15 mouse cellular contexts compared by ENCODE assay signal in the genomic region with DNA sequence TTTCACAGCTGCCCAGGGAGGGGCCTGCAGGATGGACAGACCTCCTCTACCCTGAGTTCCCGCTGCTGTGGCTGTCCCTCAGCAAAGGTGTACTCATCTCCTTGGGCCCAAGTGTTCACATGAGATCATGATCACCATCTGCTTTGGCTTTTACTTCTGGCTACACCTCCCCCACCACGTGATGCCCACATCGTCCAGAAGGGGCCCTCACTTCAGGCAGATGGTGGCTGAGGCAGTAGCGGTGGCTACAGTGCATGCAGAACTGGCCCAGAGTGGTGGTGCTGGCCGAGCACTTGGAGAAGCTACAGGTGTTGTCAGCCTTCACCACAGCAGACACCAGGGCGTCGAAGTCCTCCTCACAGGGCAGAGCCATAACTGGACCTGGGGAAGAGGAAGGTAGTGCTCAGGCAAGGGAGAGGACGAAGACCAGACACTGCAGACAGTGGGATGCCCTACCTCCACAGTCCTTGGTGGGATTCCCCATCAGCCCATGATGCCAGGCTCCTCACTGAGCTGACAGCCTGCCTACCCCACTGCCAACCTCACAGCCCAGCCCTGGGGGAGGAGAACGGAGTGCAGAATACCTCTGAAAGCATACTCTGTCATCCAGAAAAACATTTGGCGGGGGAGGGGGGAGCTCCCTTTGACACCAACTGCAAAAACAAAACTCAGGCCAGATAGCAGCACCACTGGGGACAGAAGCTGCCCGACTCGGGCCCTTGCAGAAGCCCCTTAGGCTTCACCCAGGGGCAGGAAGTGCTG. TPM values are rescaled to one million over a fixed set of nuclear protein-coding genes. Genes with fewer than 3 reads are reported as not detected.
DNase-seq lines count a peak whose midpoint lies in the region; ATAC-seq and TF ChIP-seq lines count a peak whose summit lies in the region.
"Had no signal": no experiment of that assay in that cellular context is flagged by ENCODE, and none has a peak within 500 bp of the region (broad histone marks: within the 10 kb centered on the region; RNA-seq: fewer than 3 reads in every experiment).

No protein-coding gene starts in this region.

- no peak overlapping the region for H3K4me2 ChIP-seq in liver, embryonic 11.5 days
- H3K4me2 ChIP-seq: embryonic facial prominence, embryonic 15.5 days; midbrain, embryonic 11.5 days had no signal

- no peak overlapping the region for H3K27ac ChIP-seq in kidney, adult 2 months (ENCODE audit: insufficient read depth, low read depth, low read length)
- H3K27ac ChIP-seq in liver, embryonic 11.5 days (ENCODE audit: low read depth, low read length) = no peak overlapping the region
- H3K27ac ChIP-seq: embryonic facial prominence, embryonic 15.5 days had no signal

- TF ChIP-seq POLR2A in kidney, adult 2 months (IDR thresholded peaks at IDR 0.05; ENCODE audit: low read depth, low read length) = no peak

- no peak overlapping the region for H3K4me3 ChIP-seq in kidney, adult 2 months (ENCODE audit: insufficient read depth, low read depth, low read length)
- no peak overlapping the region for H3K4me3 ChIP-seq in liver, embryonic 11.5 days (ENCODE audit: low read depth, low read length)
- H3K4me3 ChIP-seq: embryonic facial prominence, embryonic 15.5 days had no signal

- no peaks in the 10 kb centered on the region for H3K4me1 ChIP-seq in kidney, adult 2 months (ENCODE audit: control insufficient read depth, insufficient read depth, low read length)
- H3K4me1 ChIP-seq in liver, embryonic 11.5 days (replicated peaks; ENCODE audit: control insufficient read depth, insufficient read depth, low read length) = no peaks in the 10 kb centered on the region
- H3K4me1 ChIP-seq: embryonic facial prominence, embryonic 15.5 days had no signal

- WGBS in kidney, adult 2 months = 77% methylated on average over 12 of the region's 12 CpGs
- 87% methylated on average over 12 of the region's 12 CpGs for WGBS in liver, embryonic 11.5 days

- no peaks in the 10 kb centered on the region for H3K9me3 ChIP-seq in liver, embryonic 11.5 days (ENCODE audit: control insufficient read depth, low read length)
- H3K9me3 ChIP-seq: embryonic facial prominence, embryonic 15.5 days had no signal

- no peak for TF ChIP-seq CTCF in kidney, adult 2 months (conservative IDR thresholded peaks at IDR 0.05; ENCODE audit: insufficient read depth, insufficient read length, low read depth, low read length)

- DNase-seq in cerebellum, postnatal 10 days = peak; percentile 63 to 66
- DNase-seq in cerebellum, adult 8-10 months = no peak
- peak; percentile 1 for DNase-seq in kidney, adult 18-20 months
- no peak for DNase-seq in kidney, adult 2 months
- DNase-seq in liver, embryonic 11.5 days (ENCODE audit: low spot score) = peak; percentile 26
- DNase-seq in liver = no peak
- peak; percentile 14 to 57 for DNase-seq in urinary bladder, postnatal 4 days (ENCODE audit: low spot score in 2 of 2)
- no peak for DNase-seq in urinary bladder, postnatal 25 days (ENCODE audit: low spot score)
- DNase-seq: adrenal gland, postnatal 25 days; heart, postnatal 14 days; spleen, adult 18-20 months; thymus, adult 2 months had no signal

- H3K27me3 ChIP-seq in kidney, adult 2 months (replicated peaks; ENCODE audit: control insufficient read depth, insufficient read depth, low read length) = no peaks in the 10 kb centered on the region
- H3K27me3 ChIP-seq in liver, embryonic 11.5 days (replicated peaks; ENCODE audit: control insufficient read depth, insufficient read depth, low read length) = no peaks in the 10 kb centered on the region
- H3K27me3 ChIP-seq: embryonic facial prominence, embryonic 15.5 days had no signal

- no peak overlapping the region for H3K9ac ChIP-seq in liver, embryonic 11.5 days (ENCODE audit: low read depth, low read length)
- H3K9ac ChIP-seq: embryonic facial prominence, embryonic 15.5 days had no signal

- ATAC-seq in liver, embryonic 11.5 days (replicated peaks; ENCODE audit: low FRiP score) = no peak
- ATAC-seq: inflammation-experienced regulatory T-cells, adult 6 months had no signal

- no peaks in the 10 kb centered on the region; the same call in 1 of the 2 replicates for H3K36me3 ChIP-seq in kidney, adult 2 months (ENCODE audit: control insufficient read depth, insufficient read depth, low read length)
- peaks cover 21% of the 10 kb centered on the region for H3K36me3 ChIP-seq in liver, embryonic 11.5 days (ENCODE audit: control insufficient read depth, insufficient read depth, low read length)

RNA-seq across cellular contexts. Expression of a gene that starts 20.8 kb away (rescaled TPM):
- polyA plus RNA-seq in kidney, adult 2 months (2012; rRNA removed) = 61.4 and 75.0 TPM in 2 replicates
- 154 and 156 TPM in 2 replicates for polyA plus RNA-seq in liver, embryonic 11.5 days (2014; fragmentation: Nextera tagmentation; extraction: Ambion mirVana)

RNA-seq across cellular contexts. Expression of a gene that starts 20.9 kb away (rescaled TPM):
- 3.5 and 4.1 TPM in 2 replicates for polyA plus RNA-seq in kidney, adult 2 months (2012; rRNA removed)
- polyA plus RNA-seq in liver, embryonic 11.5 days (2014; fragmentation: Nextera tagmentation; extraction: Ambion mirVana) = 7.4 and 8.8 TPM in 2 replicates

Comparison
In these comparisons a context has a peak if more than half of its experiments do, and no peak if none do; other contexts are left out.
1. DNase-seq: peak in cerebellum, postnatal 10 days (2 of 2), kidney, adult 18-20 months (single experiment), liver, embryonic 11.5 days (single experiment) and urinary bladder, postnatal 4 days (2 of 2); none in cerebellum, adult 8-10 months (single experiment), kidney, adult 2 months (single experiment), liver (single experiment) and urinary bladder, postnatal 25 days (single experiment).